Mouse (Mus musculus) stomach, adult 2 months (tissue): ENCODE measurements around the gene Gm3625. TPM values are rescaled to one million over a fixed set of nuclear protein-coding genes. Genes with fewer than 3 reads are reported as not detected.

Experiments used
- polyA plus RNA-seq: library from polyadenylated mRNA; depleted of rRNA; stranded (reverse); fragments of >200 nt; gene quantifications from 2 replicates; pipeline ENCODE4 v1.2.3, GENCODE M21; 2012; rRNA removed

The Gm3625 gene
- not detected in 2 replicates for polyA plus RNA-seq

GRCm38 (mm10) chr12:4592541-4593165 lies at the start of gene Gm3625, which contains the start of gene Itsn2:
TSS of gene Gm3625 (minus strand) at chr12:4592927.
TSS of gene Itsn2 (plus strand) at chr12:4592638.

Other genes starting within 250 kb of the Gm3625 start
- 5.3 and 5.8 TPM in 2 replicates for gene Ncoa1, start 115.7 kb downstream of the Gm3625 start, polyA plus RNA-seq
- 3.2 and 6.2 TPM in 2 replicates for gene Itsn2, start 289 bp downstream of the Gm3625 start, polyA plus RNA-seq
- 0.02 TPM in 1 of 2 replicates, not detected in the other for gene Fam228a, start 145.5 kb upstream of the Gm3625 start, polyA plus RNA-seq
- 0.05 TPM in 1 of 2 replicates, not detected in the other for gene Pfn4, start 176.1 kb upstream of the Gm3625 start, polyA plus RNA-seq
- gene Fam228b, start 176.3 kb upstream of the Gm3625 start, polyA plus RNA-seq: 0.03 and 0.06 TPM in 2 replicates
- gene Sf3b6, start 224.6 kb upstream of the Gm3625 start, polyA plus RNA-seq: 7.9 and 15.4 TPM in 2 replicates
- 1.8 and 2.8 TPM in 2 replicates for gene Fkbp1b, start 248.7 kb upstream of the Gm3625 start, polyA plus RNA-seq